ENCODE assay signal across 20 mouse cellular contexts in genomic region chr6:68474872-68475271, GRCm38 (mm10).
DNase-seq lines count a peak whose midpoint lies in the region; ATAC-seq and TF ChIP-seq lines count a peak whose summit lies in the region.
"Had no signal": no experiment of that assay in that cellular context is flagged by ENCODE, and none has a peak within 500 bp of the region (broad histone marks: within the 10 kb centered on the region; RNA-seq: fewer than 3 reads in every experiment).

No protein-coding gene starts in this region.

- no peak overlapping the region for H3K27ac ChIP-seq in forebrain, embryonic 14.5 days (ENCODE audit: low read depth, low read length)
- no peak overlapping the region for H3K27ac ChIP-seq in forebrain, embryonic 15.5 days (replicated peaks)
- H3K27ac ChIP-seq in forebrain, postnatal 0 days (ENCODE audit: low read depth, low read length): no peak overlapping the region
- H3K27ac ChIP-seq in forebrain, embryonic 11.5 days (ENCODE audit: low read depth, low read length): no peak overlapping the region
- no peak overlapping the region for H3K27ac ChIP-seq in midbrain, postnatal 0 days (ENCODE audit: low read depth, low read length)
- no peak overlapping the region for H3K27ac ChIP-seq in midbrain, embryonic 10.5 days (replicated peaks)
- H3K27ac ChIP-seq: embryonic facial prominence, embryonic 13.5 days; embryonic facial prominence, embryonic 15.5 days had no signal

- no peak overlapping the region for H3K9ac ChIP-seq in forebrain, embryonic 14.5 days (ENCODE audit: low read length)
- no peak overlapping the region for H3K9ac ChIP-seq in forebrain, embryonic 15.5 days (replicated peaks)
- H3K9ac ChIP-seq in forebrain, postnatal 0 days: no peak overlapping the region
- H3K9ac ChIP-seq in forebrain, embryonic 11.5 days (ENCODE audit: low read length): no peak overlapping the region
- H3K9ac ChIP-seq in midbrain, postnatal 0 days (replicated peaks; ENCODE audit: low read length, poor library complexity, severe bottlenecking): no peak overlapping the region
- H3K9ac ChIP-seq: embryonic facial prominence, embryonic 13.5 days; embryonic facial prominence, embryonic 15.5 days had no signal

- H3K9me3 ChIP-seq in forebrain, embryonic 14.5 days (replicated peaks; ENCODE audit: control insufficient read depth, low read length): no peaks in the 10 kb centered on the region
- no peaks in the 10 kb centered on the region for H3K9me3 ChIP-seq in forebrain, embryonic 15.5 days
- no peaks in the 10 kb centered on the region for H3K9me3 ChIP-seq in forebrain, postnatal 0 days (ENCODE audit: low read length)
- H3K9me3 ChIP-seq in forebrain, embryonic 11.5 days (ENCODE audit: control insufficient read depth, low read length): no peaks in the 10 kb centered on the region
- H3K9me3 ChIP-seq in midbrain, postnatal 0 days (ENCODE audit: low read length): no peaks in the 10 kb centered on the region
- no peaks in the 10 kb centered on the region for H3K9me3 ChIP-seq in midbrain, embryonic 10.5 days (replicated peaks)
- H3K9me3 ChIP-seq: embryonic facial prominence, embryonic 13.5 days; embryonic facial prominence, embryonic 15.5 days had no signal

- H3K4me3 ChIP-seq in forebrain, embryonic 14.5 days (ENCODE audit: low read depth, low read length): no peak overlapping the region
- H3K4me3 ChIP-seq in forebrain, embryonic 15.5 days: no peak overlapping the region
- no peak overlapping the region for H3K4me3 ChIP-seq in forebrain, postnatal 0 days (ENCODE audit: low read depth, low read length)
- H3K4me3 ChIP-seq in forebrain, embryonic 11.5 days (ENCODE audit: low read depth, low read length): no peak overlapping the region
- no peak overlapping the region for H3K4me3 ChIP-seq in midbrain, postnatal 0 days (ENCODE audit: low read depth, low read length)
- H3K4me3 ChIP-seq in midbrain, embryonic 10.5 days: no peak overlapping the region
- H3K4me3 ChIP-seq: embryonic facial prominence, embryonic 13.5 days; embryonic facial prominence, embryonic 15.5 days had no signal

- no peak overlapping the region for H3K4me2 ChIP-seq in forebrain, embryonic 14.5 days (ENCODE audit: low read length)
- no peak overlapping the region for H3K4me2 ChIP-seq in forebrain, embryonic 15.5 days (replicated peaks)
- H3K4me2 ChIP-seq in forebrain, postnatal 0 days (ENCODE audit: low read depth): no peak overlapping the region
- no peak overlapping the region for H3K4me2 ChIP-seq in forebrain, embryonic 11.5 days (ENCODE audit: low read depth, low read length, severe bottlenecking)
- H3K4me2 ChIP-seq in midbrain, postnatal 0 days (ENCODE audit: low read depth, low read length, poor library complexity, severe bottlenecking): no peak overlapping the region
- H3K4me2 ChIP-seq: embryonic facial prominence, embryonic 13.5 days; embryonic facial prominence, embryonic 15.5 days had no signal

- no peaks in the 10 kb centered on the region for H3K27me3 ChIP-seq in forebrain, embryonic 14.5 days (replicated peaks; ENCODE audit: control insufficient read depth, insufficient read depth, low read length)
- no peaks in the 10 kb centered on the region for H3K27me3 ChIP-seq in forebrain, embryonic 15.5 days
- no peaks in the 10 kb centered on the region for H3K27me3 ChIP-seq in forebrain, postnatal 0 days (ENCODE audit: insufficient read depth, low read length)
- H3K27me3 ChIP-seq in forebrain, embryonic 11.5 days (ENCODE audit: control insufficient read depth, insufficient read depth, low read length): no peaks in the 10 kb centered on the region
- no peaks in the 10 kb centered on the region for H3K27me3 ChIP-seq in midbrain, postnatal 0 days (ENCODE audit: insufficient read depth, low read length)
- no peaks in the 10 kb centered on the region for H3K27me3 ChIP-seq in midbrain, embryonic 10.5 days (ENCODE audit: low read depth, poor library complexity, severe bottlenecking)
- H3K27me3 ChIP-seq: embryonic facial prominence, embryonic 13.5 days; embryonic facial prominence, embryonic 15.5 days had no signal

- no peak for TF ChIP-seq POLR2A in brain, embryonic 14.5 days (IDR thresholded peaks at IDR 0.05; ENCODE audit: borderline replicate concordance, extremely low read depth, insufficient read depth, insufficient read length, poor library complexity, severe bottlenecking)

- no peaks in the 10 kb centered on the region for H3K36me3 ChIP-seq in forebrain, embryonic 14.5 days (ENCODE audit: control insufficient read depth, insufficient read depth, low read length)
- no peaks in the 10 kb centered on the region for H3K36me3 ChIP-seq in forebrain, embryonic 15.5 days
- no peaks in the 10 kb centered on the region for H3K36me3 ChIP-seq in forebrain, postnatal 0 days (ENCODE audit: insufficient read depth)
- H3K36me3 ChIP-seq in forebrain, embryonic 11.5 days (ENCODE audit: control insufficient read depth, insufficient read depth, low read length): no peaks in the 10 kb centered on the region
- H3K36me3 ChIP-seq in midbrain, postnatal 0 days (ENCODE audit: insufficient read depth, low read length): no peaks in the 10 kb centered on the region
- H3K36me3 ChIP-seq in midbrain, embryonic 10.5 days: no peaks in the 10 kb centered on the region
- H3K36me3 ChIP-seq: embryonic facial prominence, embryonic 13.5 days; embryonic facial prominence, embryonic 15.5 days had no signal

- DNase-seq in forebrain, embryonic 14.5 days (ENCODE audit: low spot score): peak; percentile 43
- peak; percentile 49 for DNase-seq in forebrain, postnatal 0 days
- DNase-seq in forebrain, embryonic 11.5 days (ENCODE audit: low spot score): no peak
- peak; percentile 2 for DNase-seq in midbrain, postnatal 0 days (ENCODE audit: low spot score)
- no peak for DNase-seq in midbrain, embryonic 10.5 days (ENCODE audit: low spot score)
- peak; percentile 59 for DNase-seq in brain, embryonic 14.5 days (ENCODE audit: low read depth)
- DNase-seq: adrenal gland, adult 2 months; adrenal gland, postnatal 10 days; adrenal gland, postnatal 25 days; cerebellum, adult 11 months; cerebellum, adult 18-20 months; cerebellum, adult 8-10 months; cerebellum, adult 9-11 months; cerebellum, postnatal 14 days; cerebellum, postnatal 36 days; embryo, embryonic 11 days had no signal

- H3K4me1 ChIP-seq in forebrain, embryonic 14.5 days (ENCODE audit: control insufficient read depth, insufficient read depth, low read length): no peaks in the 10 kb centered on the region
- no peaks in the 10 kb centered on the region for H3K4me1 ChIP-seq in forebrain, embryonic 15.5 days
- no peaks in the 10 kb centered on the region for H3K4me1 ChIP-seq in forebrain, postnatal 0 days (ENCODE audit: insufficient read depth)
- no peaks in the 10 kb centered on the region for H3K4me1 ChIP-seq in forebrain, embryonic 11.5 days (replicated peaks; ENCODE audit: control insufficient read depth, insufficient read depth, low read length)
- no peaks in the 10 kb centered on the region for H3K4me1 ChIP-seq in midbrain, postnatal 0 days (ENCODE audit: insufficient read depth, low read length)
- no peaks in the 10 kb centered on the region for H3K4me1 ChIP-seq in midbrain, embryonic 10.5 days
- H3K4me1 ChIP-seq: embryonic facial prominence, embryonic 13.5 days; embryonic facial prominence, embryonic 15.5 days had no signal

- ATAC-seq in forebrain, embryonic 14.5 days: no peak; the same call in 1 of the 2 replicates
- no peak for ATAC-seq in forebrain, embryonic 15.5 days (replicated peaks)
- peak; percentile 88 for ATAC-seq in forebrain, postnatal 0 days
- no peak for ATAC-seq in forebrain, embryonic 11.5 days (replicated peaks; ENCODE audit: low FRiP score)
- no peak for ATAC-seq in midbrain, postnatal 0 days (ENCODE audit: low FRiP score)
- ATAC-seq in erythroblast, adult 5-6 weeks (replicated peaks; ENCODE audit: low FRiP score, poor library complexity, severe bottlenecking): no peak

- no peak for TF ChIP-seq CTCF in forebrain, postnatal 0 days (IDR thresholded peaks at IDR 0.05; ENCODE audit: low read depth)
- no peak for TF ChIP-seq CTCF in midbrain, postnatal 0 days (IDR thresholded peaks at IDR 0.05)
- TF ChIP-seq CTCF in brain, embryonic 14.5 days (IDR thresholded peaks at IDR 0.05; ENCODE audit: borderline replicate concordance, extremely low read depth, insufficient read depth, insufficient read length): no peak

Comparison
In these comparisons a context has a peak if more than half of its experiments do, and no peak if none do; other contexts are left out.
1. DNase-seq: peak in forebrain, embryonic 14.5 days (single experiment), forebrain, postnatal 0 days (single experiment), midbrain, postnatal 0 days (single experiment) and brain, embryonic 14.5 days (single experiment); none in forebrain, embryonic 11.5 days (single experiment) and midbrain, embryonic 10.5 days (single experiment).